Mouse (Mus musculus) liver, embryonic 14.5 days (tissue): ENCODE results near the gene Tmem86a.

ENCODE experiments used
- CTCF ChIP-seq: IDR thresholded peaks from 2 replicates; pipeline ENCODE4 v1.5.1; 2016; ENCODE audit warnings: antibody characterized with exemption, low read depth, control low read depth
- EP300 ChIP-seq: IDR thresholded peaks from 2 replicates; pipeline ENCODE4 v1.6.1; 2016; ENCODE audit warnings: antibody characterized with exemption, low read depth

- TF ChIP-seq CTCF (no peak), EP300 (no peak)
These were observed 8.3 kb upstream of the Tmem86a start for GRCm38 (mm10) chr7:47042121-47042520.
